Mouse (Mus musculus) lung, adult 2 months (tissue): ENCODE measurements at regions not wholly inside any gene's neighbourhood (a gene's known extent, or its start where the extent isn't known, plus 50 kb on each side); places are given as distances from the start of the nearest gene placed in this dataset.

Source experiments
- DNase-seq: peaks from one replicate; pipeline ENCODE4 v3.0.0; 2022
- H3K4me1 ChIP-seq: fragments of 200-500 bp; 2 replicates; pipeline ENCODE4 v1.6.1; 2011; ENCODE audit warnings: low read length; ENCODE audit not compliant: control insufficient read depth, insufficient read depth
- H3K4me3 ChIP-seq: fragments of 200-500 bp; replicated peaks from 2 replicates; pipeline ENCODE3; 2011; ENCODE audit warnings: low read depth, mild to moderate bottlenecking, control low read depth, low read length; ENCODE audit errors: extremely low read depth
- CTCF ChIP-seq: fragments of 200-500 bp; IDR thresholded peaks from 2 replicates; pipeline ENCODE4 v1.5.1; 2011; ENCODE audit warnings: mild to moderate bottlenecking, low read length, control low read depth; ENCODE audit not compliant: insufficient read depth
- POLR2A ChIP-seq: fragments of 200-500 bp; IDR thresholded peaks from 2 replicates; pipeline ENCODE4 v1.6.1; 2011; ENCODE audit warnings: low read depth, mild to moderate bottlenecking, control low read depth, low read length, borderline replicate concordance; ENCODE audit errors: extremely low read depth
- WGBS: fragments of 180-500 bp; shearing (Covaris S2); methylation state at CpG from one replicate; pipeline ENCODE4 v1.1.7; 2018; 5-methylcytosine and 5-hydroxymethylcytosine counted together

GRCm38 (mm10) chr16:73107608-73108007 lies 799.5 kb downstream of the Robo1 start:
- TF ChIP-seq CTCF (no peak), POLR2A (no peak)
- Histone ChIP-seq H3K4me1 (no peaks in the 10 kb centered on the region), H3K4me3 (no peak overlapping the region)
- DNase-seq = no peak
- WGBS = 87% methylated on average over 9 of the region's 9 CpGs

- DNase-seq = no peak
- Histone ChIP-seq H3K4me1 (no peaks in the 10 kb centered on the region), H3K4me3 (no peak overlapping the region)
- TF ChIP-seq POLR2A = no peak
- no peak for TF ChIP-seq CTCF
- WGBS = 59% methylated on average over 10 of the region's 10 CpGs
These were observed 797.4 kb downstream of the Robo1 start for GRCm38 (mm10) chr16:73105496-73105895.

- 73% methylated on average over 8 of the region's 8 CpGs for WGBS
- DNase-seq = no peak
- Histone ChIP-seq H3K4me3 (no peak overlapping the region), H3K4me1 (no peaks in the 10 kb centered on the region)
- TF ChIP-seq CTCF = no peak
- TF ChIP-seq POLR2A = no peak
These were observed 792.2 kb downstream of the Robo1 start for GRCm38 (mm10) chr16:73100273-73100672.

DNA sequence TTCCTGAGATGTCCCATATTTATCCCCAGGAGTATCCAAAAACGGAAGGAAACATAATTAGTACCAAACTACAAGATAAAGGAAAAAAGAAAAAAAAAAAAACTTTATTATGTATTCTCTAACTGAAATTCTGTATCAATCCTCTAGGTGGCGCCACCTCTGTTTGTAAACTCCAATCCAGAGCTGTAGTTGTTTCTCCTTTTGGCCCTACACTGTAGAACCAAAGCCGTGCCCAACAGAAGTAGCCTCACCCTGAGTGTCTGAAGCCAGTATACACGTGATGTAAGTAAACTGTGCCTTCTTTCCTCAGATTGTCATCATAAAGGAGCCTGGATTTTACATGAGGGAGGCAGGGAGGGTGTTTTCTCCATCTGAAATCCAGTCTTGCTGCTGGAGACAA lies 790.7 kb downstream of the Robo1 start:
- no peak for TF ChIP-seq CTCF
- TF ChIP-seq POLR2A = no peak
- 16% methylated on average over 4 of the region's 4 CpGs for WGBS
- Histone ChIP-seq H3K4me3 (no peak overlapping the region), H3K4me1 (no peaks in the 10 kb centered on the region)
- no peak for DNase-seq

- Histone ChIP-seq H3K4me3 (no peak overlapping the region), H3K4me1 (no peaks in the 10 kb centered on the region)
- TF ChIP-seq CTCF (no peak), POLR2A (no peak)
- whole genome bisulfite sequencing = 47% methylated on average over 14 of the region's 14 CpGs
- DNase-seq = no peak
These were observed 789.1 kb downstream of the Robo1 start for GRCm38 (mm10) chr16:73097176-73097575.

DNA sequence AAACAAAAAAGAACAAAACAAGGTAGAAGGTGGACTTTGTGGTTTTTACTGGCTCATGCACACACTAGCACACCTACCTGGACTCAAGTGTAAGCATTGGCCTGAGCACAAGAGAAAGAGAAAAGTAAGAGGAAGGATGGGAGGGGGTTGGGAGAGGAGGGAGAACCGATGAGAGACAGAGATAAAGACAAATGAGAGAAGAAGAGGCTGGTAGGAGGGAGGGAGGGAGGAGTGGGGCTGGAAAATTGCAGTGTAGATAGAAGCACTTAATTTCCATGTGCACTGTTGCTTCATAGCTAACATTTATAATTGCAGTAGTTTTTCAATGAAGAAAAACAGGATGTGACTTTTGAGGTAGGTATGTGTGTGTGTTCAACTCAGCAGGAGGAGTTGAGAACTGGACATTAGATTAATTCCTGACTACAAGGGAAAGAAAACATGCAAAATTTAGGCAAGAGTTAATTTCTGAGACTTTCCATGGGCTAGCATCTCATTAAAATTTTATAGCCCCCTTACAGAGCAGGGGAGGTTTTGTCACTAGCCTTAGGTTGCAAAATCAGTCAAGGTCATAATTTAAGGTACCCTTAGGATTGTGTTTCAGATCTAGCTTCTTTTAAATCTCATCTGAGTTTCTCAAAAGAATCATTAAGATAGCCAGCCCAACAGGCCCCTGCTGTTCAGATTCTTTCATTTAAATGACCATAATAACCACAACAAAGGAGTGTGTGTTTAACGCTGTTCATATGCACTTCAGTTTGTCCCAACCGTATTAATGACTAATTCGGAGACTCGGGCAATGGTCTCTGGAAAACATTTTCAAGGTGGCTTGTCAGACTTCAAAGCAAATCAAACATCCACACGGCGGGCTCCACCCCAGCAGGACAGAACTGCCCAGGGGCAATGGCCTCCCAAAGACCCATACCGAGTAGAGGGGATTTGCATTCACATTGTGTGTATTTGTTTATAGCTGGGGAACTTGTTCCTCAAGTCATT lies 788.3 kb downstream of the Robo1 start:
- DNase-seq = no peak
- no peak for TF ChIP-seq POLR2A
- TF ChIP-seq CTCF = no peak
- Histone ChIP-seq H3K4me1 (no peaks in the 10 kb centered on the region), H3K4me3 (no peak overlapping the region)
- 41% methylated on average over 8 of the region's 8 CpGs for WGBS
